Mouse (Mus musculus) kidney, adult 2 months (tissue): ENCODE results near the gene Grid2. TPM values are rescaled to one million over a fixed set of nuclear protein-coding genes. Genes with fewer than 3 reads are reported as not detected.

ENCODE experiments used
- DNase-seq: peaks from one replicate; pipeline ENCODE4 v3.0.0; 2021
- H3K27ac ChIP-seq: fragments of 200-500 bp; 2 replicates; pipeline ENCODE4 v1.5.1; 2012; ENCODE audit warnings: low read depth, low read length, control low read depth, inconsistent platforms; ENCODE audit not compliant: insufficient read depth
- H3K27me3 ChIP-seq: fragments of 200-500 bp; replicated peaks from 2 replicates; pipeline ENCODE4 v1.6.1; 2012; ENCODE audit warnings: mild to moderate bottlenecking, moderate library complexity, low read length, inconsistent platforms; ENCODE audit not compliant: control insufficient read depth, insufficient read depth
- H3K36me3 ChIP-seq: fragments of 200-500 bp; 2 replicates; pipeline ENCODE4 v1.6.1; 2012; ENCODE audit warnings: mild to moderate bottlenecking, moderate library complexity, low read length, inconsistent platforms; ENCODE audit not compliant: control insufficient read depth, insufficient read depth
- H3K4me1 ChIP-seq: fragments of 200-500 bp; 2 replicates; pipeline ENCODE4 v1.6.1; 2011; ENCODE audit warnings: low read length; ENCODE audit not compliant: control insufficient read depth, insufficient read depth
- H3K4me3 ChIP-seq: fragments of 200-500 bp; 2 replicates; pipeline ENCODE4 v1.5.1; 2011; ENCODE audit warnings: mild to moderate bottlenecking, low read depth, low read length, control low read depth; ENCODE audit not compliant: insufficient read depth
- CTCF ChIP-seq: fragments of 200-500 bp; conservative IDR thresholded peaks from 2 replicates; pipeline ENCODE4 v1.5.1; 2011; ENCODE audit warnings: low read depth, mild to moderate bottlenecking, control low read depth, low read length, moderate library complexity, mixed read lengths; ENCODE audit not compliant: insufficient read depth, insufficient read length
- POLR2A ChIP-seq: fragments of 200-500 bp; IDR thresholded peaks from one replicate; pipeline ENCODE4 v1.6.1; 2011; ENCODE audit warnings: low read depth, low read length, control low read depth
- WGBS: fragments of 180-500 bp; shearing (Covaris S2); methylation state at CpG from one replicate; pipeline ENCODE4 v1.1.7; 2018; 5-methylcytosine and 5-hydroxymethylcytosine counted together
- polyA plus RNA-seq: library from polyadenylated mRNA; depleted of rRNA; stranded (reverse); fragments of >200 nt; gene quantifications from 2 replicates; pipeline ENCODE4 v1.2.3, GENCODE M21; 2012

Grid2 gene
- polyA plus RNA-seq, 1 experiment: not detected

DNA sequence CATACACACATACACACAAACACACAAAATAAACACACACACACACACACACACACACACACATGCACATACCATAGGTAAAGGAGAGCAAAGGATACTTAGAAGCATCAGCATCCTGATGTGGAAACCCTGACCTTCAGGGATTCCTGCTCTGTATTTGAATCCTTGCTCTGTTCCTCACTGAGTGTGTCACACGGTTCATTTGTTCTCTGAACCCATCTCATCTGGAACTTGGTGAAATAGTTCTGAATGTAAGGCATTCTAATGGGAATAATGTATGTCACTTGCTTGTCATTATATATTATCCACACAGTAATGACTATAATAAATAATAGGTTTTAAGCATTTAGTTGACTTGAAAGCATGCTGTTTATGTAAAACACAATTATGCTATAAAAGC is 1173.2 kb downstream of the Grid2 start:
- Histone ChIP-seq H3K27ac (no peak overlapping the region), H3K36me3 (no peaks in the 10 kb centered on the region), H3K4me3 (no peak overlapping the region), H3K27me3 (no peaks in the 10 kb centered on the region), H3K4me1 (no peaks in the 10 kb centered on the region)
- TF ChIP-seq CTCF (no peak), POLR2A (no peak)
- WGBS: 49% methylated on average over 1 of the region's 1 CpGs
- no peak for DNase-seq

DNA sequence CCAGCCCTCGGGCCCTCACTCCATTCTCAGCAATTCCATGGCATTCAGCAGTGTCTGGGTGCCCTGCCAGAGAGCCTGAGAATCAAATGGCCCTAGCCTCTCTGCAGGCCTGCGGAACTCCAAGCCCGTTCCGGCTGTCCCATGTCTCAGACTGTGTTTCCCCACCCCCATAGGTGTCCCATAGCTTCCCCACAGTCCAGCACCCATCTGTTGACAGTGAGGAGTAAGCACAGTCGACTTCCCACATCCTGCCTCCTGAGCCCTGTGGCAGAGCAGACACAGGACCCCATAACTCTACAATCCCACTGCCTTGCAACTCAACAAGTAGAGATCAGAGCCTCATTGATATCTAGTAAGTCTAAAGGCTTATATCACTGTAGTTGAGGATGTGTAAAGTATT is 1192.5 kb downstream of the Grid2 start:
- Histone ChIP-seq H3K27ac (no peak overlapping the region), H3K27me3 (no peaks in the 10 kb centered on the region), H3K4me1 (no peaks in the 10 kb centered on the region), H3K4me3 (no peak overlapping the region), H3K36me3 (no peaks in the 10 kb centered on the region)
- DNase-seq: no peak
- TF ChIP-seq CTCF: no peak
- no peak for TF ChIP-seq POLR2A
- WGBS: 82% methylated on average over 5 of the region's 5 CpGs

DNA sequence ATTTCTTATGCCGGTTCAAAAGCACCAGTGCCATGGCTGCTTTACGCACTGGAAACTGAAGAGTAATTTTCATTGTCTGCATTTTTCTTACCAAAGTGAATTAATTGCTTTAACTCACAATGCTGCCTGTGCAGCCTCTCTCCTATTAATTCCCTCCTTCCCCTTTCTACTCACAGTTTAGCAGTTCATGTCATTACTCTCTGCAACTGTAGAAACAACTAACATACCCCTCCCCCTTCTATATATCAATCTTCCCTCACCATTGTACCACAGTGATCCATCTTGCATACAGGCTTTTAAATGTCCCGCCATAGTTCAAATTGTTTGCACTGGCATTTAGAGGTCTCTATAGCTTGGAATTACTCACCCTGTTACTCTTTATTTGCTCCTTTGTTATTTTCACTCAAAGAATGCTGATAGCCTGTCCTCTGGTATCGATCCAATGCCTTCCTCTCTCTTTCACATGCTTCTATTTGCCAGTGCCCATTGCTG is 1193.2 kb downstream of the Grid2 start:
- no peaks in the 10 kb centered on the region for H3K27me3 ChIP-seq
- H3K4me1 ChIP-seq: no peaks in the 10 kb centered on the region
- TF ChIP-seq CTCF (no peak), POLR2A (no peak)
- H3K4me3 ChIP-seq: no peak overlapping the region
- WGBS: 79% methylated on average over 4 of the region's 4 CpGs
- H3K36me3 ChIP-seq: no peaks in the 10 kb centered on the region
- DNase-seq: no peak
- no peak overlapping the region for H3K27ac ChIP-seq

DNA sequence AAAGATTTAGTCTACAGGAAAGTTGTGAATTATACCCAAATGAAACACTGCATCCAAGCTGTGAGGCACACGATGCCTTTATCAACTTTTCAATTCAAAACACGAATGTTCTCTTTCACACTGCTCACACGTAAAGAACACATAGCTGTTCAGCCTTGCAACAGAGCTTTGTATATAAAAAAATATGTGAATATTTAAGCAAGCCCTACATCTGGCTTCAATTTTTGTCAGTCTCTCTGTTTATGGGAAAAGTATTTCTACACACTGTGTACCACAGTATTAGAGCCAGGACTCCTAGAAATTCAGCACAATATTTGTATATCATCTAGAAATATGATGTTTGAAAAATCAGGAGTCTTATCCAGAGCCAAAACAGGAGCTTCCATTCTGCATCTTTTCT is 1195.1 kb downstream of the Grid2 start:
- Histone ChIP-seq H3K4me3 (no peak overlapping the region), H3K27me3 (no peaks in the 10 kb centered on the region), H3K36me3 (no peaks in the 10 kb centered on the region), H3K4me1 (no peaks in the 10 kb centered on the region), H3K27ac (no peak overlapping the region)
- DNase-seq: no peak
- TF ChIP-seq CTCF (no peak), POLR2A (no peak)
- WGBS: 87% methylated on average over 3 of the region's 3 CpGs

DNA sequence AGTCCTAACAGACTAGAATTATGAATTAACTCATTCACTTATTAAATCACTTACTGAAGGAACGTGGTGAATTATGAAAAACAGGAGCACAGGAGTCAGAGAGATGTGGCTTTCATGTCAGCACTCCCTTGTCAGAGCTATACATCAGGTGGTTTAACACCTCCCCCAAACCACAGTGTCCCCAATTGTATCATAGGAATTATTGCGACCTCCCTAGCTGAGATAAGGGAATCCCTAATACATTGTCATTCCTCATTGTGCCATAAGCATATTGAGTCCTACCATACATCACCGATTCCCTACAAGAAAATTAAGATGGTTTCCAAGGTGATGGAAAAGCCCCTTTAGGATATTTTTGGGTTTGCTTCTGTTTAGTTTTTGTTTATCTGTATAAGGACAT is 1224.2 kb downstream of the Grid2 start:
- 82% methylated on average over 3 of the region's 3 CpGs for whole genome bisulfite sequencing
- no peaks in the 10 kb centered on the region for H3K4me1 ChIP-seq
- H3K4me3 ChIP-seq: no peak overlapping the region
- H3K27me3 ChIP-seq: no peaks in the 10 kb centered on the region
- no peak overlapping the region for H3K27ac ChIP-seq
- TF ChIP-seq CTCF: no peak
- no peak for TF ChIP-seq POLR2A
- H3K36me3 ChIP-seq: no peaks in the 10 kb centered on the region
- no peak for DNase-seq

DNA sequence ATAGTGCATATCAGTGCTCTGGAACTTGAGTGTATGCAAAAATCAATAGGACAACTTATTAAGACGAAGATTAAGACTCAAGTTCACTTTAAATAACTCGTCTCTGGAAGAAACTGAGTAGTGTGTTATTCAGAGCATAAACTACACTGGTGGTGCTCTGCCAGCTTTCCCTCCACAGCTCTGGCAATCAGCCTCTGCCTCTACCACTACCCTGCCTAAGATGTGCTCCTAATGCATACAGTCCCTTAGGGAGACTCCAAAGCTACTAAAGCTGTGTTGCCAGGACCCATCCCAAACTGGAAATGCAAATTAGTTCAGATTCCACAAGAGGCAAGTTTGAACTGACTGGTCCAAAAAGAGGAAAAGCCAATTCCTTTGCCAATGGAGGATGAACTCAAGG is 1224.9 kb downstream of the Grid2 start:
- WGBS: 58% methylated on average over 2 of the region's 2 CpGs
- Histone ChIP-seq H3K4me1 (no peaks in the 10 kb centered on the region), H3K27me3 (no peaks in the 10 kb centered on the region), H3K27ac (no peak overlapping the region), H3K4me3 (no peak overlapping the region), H3K36me3 (no peaks in the 10 kb centered on the region)
- DNase-seq: no peak
- TF ChIP-seq POLR2A (no peak), CTCF (no peak)

DNA sequence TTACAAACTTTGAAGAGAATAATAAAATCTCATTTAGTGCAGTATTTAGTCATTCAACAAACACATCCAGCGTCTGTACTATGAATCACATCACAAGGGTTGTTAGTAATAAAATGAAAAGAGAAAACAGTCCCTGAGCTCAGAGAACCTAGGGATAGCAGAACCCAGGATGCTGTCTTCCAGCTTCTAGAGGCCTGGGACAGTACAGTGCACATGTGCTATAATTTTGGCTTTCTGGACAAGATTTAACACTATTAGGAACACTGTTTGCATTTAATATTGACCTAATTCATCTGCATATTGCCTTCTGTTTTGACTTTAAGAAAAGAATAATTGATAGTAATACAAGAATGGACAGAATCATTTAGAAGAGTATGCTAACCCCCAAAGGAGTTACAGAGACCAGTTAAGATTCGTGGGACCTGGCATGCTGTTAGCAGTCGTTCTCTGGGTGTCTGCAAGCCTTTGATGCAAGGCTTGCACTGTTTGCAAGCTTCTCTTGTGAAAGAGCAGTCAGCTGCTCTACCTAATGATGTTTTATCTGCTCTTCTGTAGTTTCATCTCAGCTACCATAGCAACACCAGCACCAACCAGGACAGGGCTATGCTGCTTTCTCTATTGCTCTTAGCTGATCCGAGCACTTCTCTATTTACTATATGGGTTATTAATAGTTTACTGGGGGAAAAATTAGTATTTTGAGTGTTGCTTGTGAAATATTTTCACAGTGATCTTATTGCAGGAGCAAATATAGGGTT is 1234.8 kb downstream of the Grid2 start:
- no peak for DNase-seq
- Histone ChIP-seq H3K4me1 (no peaks in the 10 kb centered on the region), H3K4me3 (no peak overlapping the region), H3K27me3 (no peaks in the 10 kb centered on the region), H3K36me3 (no peaks in the 10 kb centered on the region), H3K27ac (no peak overlapping the region)
- TF ChIP-seq POLR2A: no peak
- no peak for TF ChIP-seq CTCF
- 69% methylated on average over 4 of the region's 4 CpGs for WGBS

DNA sequence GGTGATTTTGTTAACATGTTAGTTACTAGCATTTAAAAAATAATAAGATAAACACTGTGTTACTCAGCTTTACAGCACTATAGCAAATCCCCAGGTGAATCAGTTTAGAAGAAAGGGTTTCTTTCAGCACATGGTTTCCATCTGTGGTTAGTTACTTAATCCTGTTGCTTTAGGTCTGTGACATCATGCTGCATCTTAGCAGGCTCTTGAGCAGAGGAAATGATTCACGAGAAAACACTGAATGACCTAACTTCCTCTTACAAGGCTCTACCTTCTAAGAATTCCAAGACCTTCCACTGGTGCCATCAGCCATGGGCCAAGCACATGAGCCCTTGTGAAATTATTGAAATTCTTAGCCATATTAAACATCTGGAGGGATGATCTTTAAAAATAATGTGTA is 1248.7 kb downstream of the Grid2 start:
- Histone ChIP-seq H3K4me3 (no peak overlapping the region), H3K27ac (no peak overlapping the region), H3K4me1 (no peaks in the 10 kb centered on the region), H3K27me3 (no peaks in the 10 kb centered on the region), H3K36me3 (no peaks in the 10 kb centered on the region)
- 50% methylated on average over 1 of the region's 1 CpGs for WGBS
- no peak for DNase-seq
- TF ChIP-seq POLR2A (no peak), CTCF (no peak)
